Mouse (Mus musculus): ENCODE measurements around the gene Zfp607a. TPM values are rescaled to one million over a fixed set of nuclear protein-coding genes. Genes with fewer than 3 reads are reported as not detected.

The Zfp607a gene
- total RNA-seq (2014; rRNA removed) (1.5 and 2.1 TPM in 2 replicates), polyA plus RNA-seq (2015; fragmentation: Nextera tagmentation; extraction: Ambion mirVana) (0.39 and 0.90 TPM in 2 replicates)

DNA sequence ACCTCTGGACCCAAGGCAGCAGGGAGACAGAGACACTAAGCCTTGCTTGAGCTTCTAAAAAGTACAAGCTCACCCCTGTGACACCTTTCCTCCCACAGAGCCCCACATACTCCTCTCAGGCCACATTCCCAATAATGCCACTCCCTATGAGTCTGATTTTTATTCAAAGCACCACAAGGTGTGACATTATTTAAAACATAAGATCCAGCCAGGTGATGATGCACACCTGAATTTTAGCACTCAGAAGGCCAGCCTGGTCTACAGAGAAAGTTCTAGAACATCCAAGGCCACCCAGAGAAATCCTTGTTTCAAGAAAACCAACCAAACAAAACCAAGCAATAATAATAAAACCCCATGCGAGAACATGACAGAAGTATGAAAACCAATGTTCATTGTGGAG, at the start of gene Zfp607a:
Zfp607a (plus strand) TSS at position 301 of the 400 bp plus-strand sequence.
- Histone ChIP-seq H3K27me3 (ENCODE audit: insufficient read depth, low read length) (no peaks in the 10 kb centered on the region), H3K9ac (replicated peaks; ENCODE audit: low read length) (no peak within 1 kb of the TSS), H3K4me3 (ENCODE audit: low read length) (no peak within 1 kb of the TSS), H3K4me2 (ENCODE audit: low read depth, low read length) (no peak within 1 kb of the TSS), H3K27ac (no peak within 1 kb of the TSS), H3K9me3 (ENCODE audit: low read length) (no peaks in the 10 kb centered on the region), H3K4me1 (ENCODE audit: insufficient read depth, low read length) (no peaks in the 10 kb centered on the region), H3K36me3 (ENCODE audit: insufficient read depth, low read length) (peaks cover 8% of the 10 kb centered on the region; the same call in 1 of the 2 replicates)
- WGBS: 100% methylated on average over 1 of the region's 1 CpGs
- no peak for ATAC-seq
- no peak for DNase-seq (ENCODE audit: low spot score)
- TF ChIP-seq CTCF (IDR thresholded peaks at IDR 0.05; ENCODE audit: low read depth): no peak

DNA sequence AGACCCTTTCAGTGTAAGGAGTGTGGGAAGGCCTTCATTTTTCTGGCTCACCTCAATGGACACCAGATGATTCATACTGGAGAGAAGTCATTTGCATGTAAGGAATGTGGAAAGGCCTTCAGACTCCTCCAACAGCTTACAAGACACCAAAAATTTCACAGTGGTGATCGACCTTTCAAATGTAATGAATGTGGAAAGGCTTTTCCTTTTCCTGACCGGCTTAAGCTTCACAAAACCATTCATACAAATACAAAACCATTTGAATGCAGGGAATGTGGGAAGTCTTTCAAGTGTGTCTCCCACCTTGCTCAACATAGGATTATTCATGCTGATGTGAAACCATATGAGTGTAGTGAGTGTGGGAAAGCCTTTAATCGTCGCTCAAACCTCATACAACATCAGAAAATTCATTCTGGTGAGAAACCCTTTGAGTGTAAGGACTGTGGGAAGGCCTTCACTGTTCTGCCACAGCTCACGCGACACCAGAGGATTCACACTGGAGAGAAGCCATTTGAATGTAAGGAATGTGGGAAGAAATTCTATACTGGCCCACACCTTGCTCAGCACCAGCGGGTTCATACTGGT, 38.7 kb upstream of the Zfp607a start:
- ATAC-seq: no peak
- no peak for TF ChIP-seq CTCF (IDR thresholded peaks at IDR 0.05; ENCODE audit: low read depth)
- Histone ChIP-seq H3K27ac (no peak overlapping the region), H3K9me3 (ENCODE audit: low read length) (no peaks in the 10 kb centered on the region), H3K4me2 (ENCODE audit: low read depth, low read length) (no peak overlapping the region), H3K9ac (replicated peaks; ENCODE audit: low read length) (no peak overlapping the region), H3K4me1 (ENCODE audit: insufficient read depth, low read length) (no peaks in the 10 kb centered on the region), H3K4me3 (ENCODE audit: low read length) (no peak overlapping the region), H3K36me3 (ENCODE audit: insufficient read depth, low read length) (peaks cover 12% of the 10 kb centered on the region; the same call in 1 of the 2 replicates), H3K27me3 (ENCODE audit: insufficient read depth, low read length) (no peaks in the 10 kb centered on the region)
- 91% methylated on average over 7 of the region's 7 CpGs for WGBS
- no peak for DNase-seq (ENCODE audit: low spot score)

- Histone ChIP-seq H3K27me3 (ENCODE audit: insufficient read depth, low read length) (no peaks in the 10 kb centered on the region), H3K4me2 (ENCODE audit: low read depth, low read length) (no peak overlapping the region), H3K9me3 (ENCODE audit: low read length) (0 out of 2 replicates have a peak, but pooled peaks cover 2% of the 10 kb centered on the region), H3K9ac (replicated peaks; ENCODE audit: low read length) (no peak overlapping the region), H3K27ac (no peak overlapping the region), H3K4me1 (ENCODE audit: insufficient read depth, low read length) (no peaks in the 10 kb centered on the region), H3K36me3 (ENCODE audit: insufficient read depth, low read length) (peaks cover 12% of the 10 kb centered on the region; the same call in 1 of the 2 replicates), H3K4me3 (ENCODE audit: low read length) (no peak overlapping the region)
- ATAC-seq (no peak), DNase-seq (ENCODE audit: low spot score) (no peak)
- TF ChIP-seq CTCF (IDR thresholded peaks at IDR 0.05; ENCODE audit: low read depth): no peak
These were observed 34.7 kb upstream of the Zfp607a start for GRCm38 (mm10) chr7:27822611-27823010.

- H3K4me2 ChIP-seq (ENCODE audit: low read depth, low read length): no peak overlapping the region
- DNase-seq (ENCODE audit: low spot score) (no peak), ATAC-seq (no peak)
- no peaks in the 10 kb centered on the region for H3K27me3 ChIP-seq (ENCODE audit: insufficient read depth, low read length)
- H3K9me3 ChIP-seq (ENCODE audit: low read length): no peaks in the 10 kb centered on the region
- no peak overlapping the region for H3K27ac ChIP-seq
- no peak overlapping the region for H3K9ac ChIP-seq (replicated peaks; ENCODE audit: low read length)
- no peaks in the 10 kb centered on the region for H3K36me3 ChIP-seq (ENCODE audit: insufficient read depth, low read length)
- no peak overlapping the region for H3K4me3 ChIP-seq (ENCODE audit: low read length)
- H3K4me1 ChIP-seq (ENCODE audit: insufficient read depth, low read length): no peaks in the 10 kb centered on the region
- no peak for TF ChIP-seq CTCF (IDR thresholded peaks at IDR 0.05; ENCODE audit: low read depth)
- WGBS: 88% methylated on average over 2 of the region's 2 CpGs
These were observed 23.2 kb upstream of the Zfp607a start for GRCm38 (mm10) chr7:27834131-27834530.

GRCm38 (mm10) chr7:27837896-27838295, 19.4 kb upstream of the Zfp607a start:
- Histone ChIP-seq H3K27me3 (ENCODE audit: insufficient read depth, low read length) (no peaks in the 10 kb centered on the region), H3K4me2 (ENCODE audit: low read depth, low read length) (peak overlapping the region; percentile 56), H3K36me3 (ENCODE audit: insufficient read depth, low read length) (no peaks in the 10 kb centered on the region), H3K4me3 (ENCODE audit: low read length) (peak overlapping the region; percentile 36), H3K9me3 (ENCODE audit: low read length) (no peaks in the 10 kb centered on the region), H3K9ac (replicated peaks; ENCODE audit: low read length) (peak overlapping the region; percentile 44), H3K27ac (peak overlapping the region; percentile 80), H3K4me1 (ENCODE audit: insufficient read depth, low read length) (no peaks in the 10 kb centered on the region)
- TF ChIP-seq CTCF (IDR thresholded peaks at IDR 0.05; ENCODE audit: low read depth): no peak
- 20% methylated on average over 6 of the region's 6 CpGs for WGBS
- DNase-seq (ENCODE audit: low spot score) (peak; percentile 48), ATAC-seq (0 out of 2 replicates have a peak, but pooled peaks have one; percentile 39)

DNA sequence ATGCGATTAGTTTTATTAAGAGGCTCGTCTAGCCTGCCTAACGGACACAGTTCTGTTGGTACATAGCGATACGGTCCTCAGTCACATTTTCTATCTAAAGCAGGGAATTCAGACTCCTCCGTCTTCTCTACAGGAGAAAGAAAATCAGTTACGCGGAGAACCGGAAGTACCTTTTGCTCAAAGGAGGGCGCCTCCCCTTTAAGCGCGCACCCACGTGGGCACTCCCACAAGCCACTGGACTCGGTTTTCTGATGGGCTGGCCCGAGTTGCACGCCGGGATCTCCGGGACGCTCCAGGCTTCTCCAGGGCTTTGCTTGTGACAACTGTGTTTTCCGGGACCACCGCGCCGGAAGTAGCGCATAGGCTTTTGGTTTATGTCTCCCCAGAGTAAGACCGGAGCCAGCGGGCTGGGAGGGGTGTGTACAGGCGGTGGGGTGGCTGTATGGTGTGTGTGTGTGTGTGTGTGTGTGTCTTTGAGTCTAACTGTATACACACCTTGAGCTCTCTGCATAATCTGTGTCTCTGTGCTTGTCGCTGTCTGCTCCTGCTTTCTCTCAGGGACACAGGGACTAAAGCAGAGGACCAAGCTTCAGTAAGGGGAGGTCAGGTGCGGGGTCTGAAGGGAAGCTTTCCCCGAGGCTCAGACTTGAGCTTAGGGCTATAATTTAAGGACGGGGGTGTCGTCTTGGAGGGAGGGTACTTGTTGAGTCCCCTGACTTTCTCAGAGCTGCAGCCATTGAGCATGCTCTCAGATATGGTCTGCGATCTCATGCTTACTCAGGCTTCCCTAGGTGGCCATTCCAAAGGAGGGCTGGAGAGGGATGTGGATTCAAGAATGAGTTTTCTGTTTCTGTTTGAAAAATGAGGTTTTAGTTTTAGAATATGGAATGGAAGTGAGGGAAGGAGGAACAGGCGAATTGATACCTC, 18.7 kb upstream of the Zfp607a start, which contains the start of gene Zfp59:
Zfp59 (plus strand) TSS at position 285 of the 927 bp plus-strand sequence.
- DNase-seq (ENCODE audit: low spot score): peak; percentile 94
- WGBS: 3% methylated on average over 34 of the region's 34 CpGs
- Histone ChIP-seq H3K36me3 (ENCODE audit: insufficient read depth, low read length) (no peaks in the 10 kb centered on the region), H3K4me1 (ENCODE audit: insufficient read depth, low read length) (no peaks in the 10 kb centered on the region), H3K27ac (peak within 1 kb of the TSS; percentile 80), H3K4me3 (ENCODE audit: low read length) (peak within 1 kb of the TSS; percentile 36), H3K9ac (replicated peaks; ENCODE audit: low read length) (peak within 1 kb of the TSS; percentile 44), H3K9me3 (ENCODE audit: low read length) (no peaks in the 10 kb centered on the region), H3K27me3 (ENCODE audit: insufficient read depth, low read length) (no peaks in the 10 kb centered on the region), H3K4me2 (ENCODE audit: low read depth, low read length) (peak within 1 kb of the TSS; percentile 56)
- ATAC-seq: peak; percentile 99
- TF ChIP-seq CTCF (IDR thresholded peaks at IDR 0.05; ENCODE audit: low read depth): peak; percentile 11; the same call in 1 of the 2 replicates

Data from hindbrain, postnatal 0 days (tissue).